Mouse (Mus musculus): ENCODE results near the gene Olfr747.
"Not testable (repeated sequence)": the region's sequence is repeated elsewhere in the genome, so short reads cannot be mapped to it uniquely, and the experiment has no call there.

Olfr747 gene

GRCm38 (mm10) chr14:50693106-50693505, at the start of gene Olfr747:
Olfr747 (minus strand) TSS chr14:50693206.
- no peak for DNase-seq

GRCm38 (mm10) chr14:50741584-50741983, 48.6 kb upstream of the Olfr747 start:
- DNase-seq = no peak

- no peak for DNase-seq
Measured at GRCm38 (mm10) chr14:50740334-50740733, 47.3 kb upstream of the Olfr747 start.

GRCm38 (mm10) chr14:50722371-50722770, 29.4 kb upstream of the Olfr747 start:
- DNase-seq = not testable (repeated sequence)

- DNase-seq = not testable (repeated sequence)
Measured at GRCm38 (mm10) chr14:50719875-50720274, 26.9 kb upstream of the Olfr747 start.

GRCm38 (mm10) chr14:50707073-50707472, 14.1 kb upstream of the Olfr747 start, which contains the start of gene Olfr748:
Olfr748 (plus strand) TSS chr14:50707373.
- DNase-seq = no peak

GRCm38 (mm10) chr14:50646783-50647182, 46.2 kb downstream of the Olfr747 start, which contains the start of gene Olfr746:
Olfr746 (plus strand) TSS chr14:50647083.
- no peak for DNase-seq

GRCm38 (mm10) chr14:50639088-50639487, 53.9 kb downstream of the Olfr747 start, which contains the start of gene Olfr745:
Olfr745 (plus strand) TSS chr14:50639388.
- DNase-seq = no peak
